Mouse (Mus musculus) regulatory T cell (primary cell): ENCODE measurements at regions not wholly inside any gene's neighbourhood (a gene's known extent, or its start where the extent isn't known, plus 50 kb on each side); places are given as distances from the start of the nearest gene placed in this dataset.

Experiments
- in situ Hi-C: fragments of 300-600 bp; cut with MboI, MseI; formaldehyde crosslinking; loops from one replicate; pipeline ENCODE4 v1.15.1; 2025; ENCODE audit warnings: high pct_unique_total_duplicates

DNA sequence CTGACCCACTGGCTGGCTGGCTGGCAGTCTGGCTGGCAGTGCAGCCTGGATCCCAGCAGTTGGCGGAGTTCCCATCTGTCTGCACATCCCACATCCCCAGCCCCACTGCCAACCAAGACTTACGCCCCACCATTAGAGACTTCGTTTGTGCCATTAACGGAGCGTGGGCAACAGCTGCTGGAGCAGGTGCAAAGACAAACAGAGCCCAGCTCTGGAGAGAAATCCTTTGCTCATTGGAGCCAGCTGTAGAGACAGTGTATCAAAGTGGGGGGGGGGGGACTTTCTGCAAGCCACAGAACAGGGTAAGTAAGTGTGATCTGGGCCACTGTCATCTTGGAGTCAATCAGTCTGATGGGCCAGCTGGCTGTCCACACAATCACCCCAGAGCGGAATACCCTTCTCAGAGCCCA is 52.3 kb downstream of the Rplp1 start:
- in situ Hi-C loops, result loop anchor here (10.0 kb wide), 1 partner anchor 807 kb away; no protein-coding TSS in a partner anchor

DNA sequence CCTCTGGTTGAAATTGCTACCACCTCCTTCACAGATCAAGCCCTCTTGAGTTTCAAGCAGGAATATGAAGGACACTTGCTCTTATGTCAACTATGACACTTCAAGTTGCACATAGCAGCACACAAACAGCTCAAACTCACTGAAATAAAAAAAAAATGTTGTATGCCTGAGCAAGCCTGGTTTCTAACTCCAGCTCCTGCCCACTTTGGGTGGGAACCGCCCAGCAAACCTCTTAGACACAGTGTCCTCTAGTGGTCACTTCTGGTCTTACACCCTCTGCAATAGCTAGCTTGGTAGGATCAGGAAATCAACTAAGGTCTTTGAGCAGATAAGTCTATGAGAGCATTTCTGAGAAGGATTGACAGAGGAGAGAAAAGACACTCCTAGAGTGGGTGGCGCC is 54.2 kb downstream of the Rplp1 start:
- in situ Hi-C loops, result loop anchor here (10.0 kb wide), 1 partner anchor 805 kb away; no protein-coding TSS in a partner anchor

DNA sequence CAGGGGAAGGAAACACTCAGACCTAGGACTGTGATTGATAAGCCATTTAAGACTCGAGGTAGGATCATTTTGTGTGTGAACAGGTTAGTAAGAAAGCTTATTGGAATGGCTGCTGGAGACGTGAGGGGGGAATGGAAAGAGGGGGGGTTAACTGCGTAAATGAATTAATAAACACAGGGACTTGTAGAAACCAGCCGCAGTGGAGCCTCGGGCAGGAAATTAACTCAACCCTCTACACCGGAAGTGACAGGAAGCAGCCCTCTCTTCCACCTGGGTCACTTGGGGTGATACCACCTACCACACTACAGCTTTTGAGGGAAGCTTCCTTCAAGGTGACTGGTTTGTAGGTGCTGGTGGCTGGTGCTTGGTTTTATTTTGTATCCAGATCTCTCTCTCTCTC is 54.9 kb downstream of the Rplp1 start:
- in situ Hi-C loops, result no loop called here

DNA sequence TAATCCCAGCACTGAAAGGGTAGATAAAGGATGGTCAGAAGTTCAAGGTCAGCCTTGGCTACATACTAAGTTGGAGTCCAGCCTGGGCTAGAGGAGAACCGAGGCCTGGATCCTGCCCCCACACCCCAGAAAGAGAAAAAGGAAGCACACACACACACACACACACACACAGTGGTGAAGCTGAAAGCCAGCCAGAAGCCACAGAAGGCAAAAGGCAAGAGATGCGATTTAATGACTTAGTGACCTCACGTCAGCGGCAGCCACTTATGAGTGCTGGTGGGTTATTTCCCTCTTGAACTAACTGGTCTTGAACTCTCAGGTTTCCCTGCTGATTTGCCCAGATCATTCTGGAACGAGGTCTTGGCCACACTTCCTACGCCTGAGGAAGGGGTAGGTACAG is 56.5 kb downstream of the Rplp1 start:
- in situ Hi-C loops, result no loop called here

DNA sequence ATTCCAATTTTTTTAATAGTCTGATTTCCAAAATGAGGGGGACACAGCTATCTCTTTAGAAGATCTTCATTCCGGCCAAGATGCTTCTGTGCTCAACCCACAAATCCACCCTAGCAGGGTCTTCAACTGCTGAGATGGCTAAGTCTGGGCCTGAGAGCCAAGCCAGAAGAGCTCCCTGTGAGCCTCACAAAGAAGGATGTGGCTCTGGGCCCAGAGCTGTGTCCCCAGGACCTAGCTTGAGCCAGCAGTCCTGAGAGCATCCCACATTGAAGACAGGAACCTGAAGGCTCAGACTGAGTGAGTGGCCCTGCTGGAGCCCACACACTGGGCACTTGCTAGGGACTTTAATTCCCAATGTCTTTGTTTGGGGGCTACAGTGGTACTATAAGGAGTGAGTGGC is 57.7 kb downstream of the Rplp1 start:
- in situ Hi-C loops, result no loop called here

DNA sequence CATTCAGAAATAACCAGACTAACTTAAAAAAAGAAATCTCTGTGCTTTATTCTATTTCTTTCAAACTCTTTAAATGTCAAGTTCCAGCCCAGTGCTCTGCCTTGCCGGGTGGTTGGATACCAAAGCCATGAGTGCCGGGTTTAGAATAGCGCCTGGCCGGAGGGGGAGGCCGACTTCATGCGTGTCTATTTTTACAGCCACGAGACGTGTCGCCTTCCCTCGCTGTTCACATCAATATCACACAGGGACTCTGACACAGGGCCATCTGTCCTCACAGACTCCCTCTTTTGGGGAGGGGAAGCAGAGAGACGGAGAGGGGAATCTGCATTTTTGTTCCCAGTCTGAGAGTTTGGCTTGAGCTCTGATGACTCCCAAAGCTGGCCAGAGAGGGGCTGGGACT is 58.7 kb downstream of the Rplp1 start:
- in situ Hi-C loops, result no loop called here

DNA sequence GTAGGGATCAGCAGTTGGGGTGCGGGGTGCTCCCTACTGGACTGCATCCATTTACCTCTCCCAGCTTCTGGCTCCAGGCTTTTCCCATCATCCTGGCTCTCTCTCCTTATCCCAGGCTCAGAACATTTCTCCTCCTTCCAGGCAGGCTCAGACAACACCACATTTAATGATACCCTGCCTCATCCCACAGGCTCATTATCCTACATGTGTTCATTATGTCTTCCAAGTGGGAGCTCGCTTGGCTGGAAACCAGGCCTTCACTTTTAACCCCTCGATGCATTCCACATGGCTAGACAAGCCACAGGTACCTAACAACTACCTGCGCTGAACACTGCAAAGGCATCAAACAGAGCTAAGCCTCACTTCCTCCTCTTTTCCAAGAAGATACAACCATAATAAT is 60.5 kb downstream of the Rplp1 start:
- in situ Hi-C loops, result no loop called here

DNA sequence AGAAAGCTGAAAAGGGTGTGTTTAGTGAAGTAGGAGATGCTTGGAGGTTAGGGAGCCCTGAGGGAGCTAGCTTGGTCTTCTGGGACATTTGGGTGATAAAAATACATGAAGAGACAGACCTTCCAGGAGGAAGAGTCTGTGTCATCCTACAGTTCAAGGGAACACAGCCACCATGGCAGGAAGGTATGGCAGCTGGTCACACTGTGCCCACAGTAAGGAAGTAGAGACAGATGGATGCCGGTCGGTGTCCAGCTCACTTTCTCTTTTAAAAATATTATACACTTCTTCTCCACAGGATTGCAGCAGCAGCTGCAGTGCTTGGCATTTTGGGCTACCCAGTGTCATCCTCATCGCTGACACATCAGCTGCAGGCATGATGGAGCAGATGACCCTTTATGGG is 63.0 kb downstream of the Rplp1 start:
- in situ Hi-C loops, result no loop called here

DNA sequence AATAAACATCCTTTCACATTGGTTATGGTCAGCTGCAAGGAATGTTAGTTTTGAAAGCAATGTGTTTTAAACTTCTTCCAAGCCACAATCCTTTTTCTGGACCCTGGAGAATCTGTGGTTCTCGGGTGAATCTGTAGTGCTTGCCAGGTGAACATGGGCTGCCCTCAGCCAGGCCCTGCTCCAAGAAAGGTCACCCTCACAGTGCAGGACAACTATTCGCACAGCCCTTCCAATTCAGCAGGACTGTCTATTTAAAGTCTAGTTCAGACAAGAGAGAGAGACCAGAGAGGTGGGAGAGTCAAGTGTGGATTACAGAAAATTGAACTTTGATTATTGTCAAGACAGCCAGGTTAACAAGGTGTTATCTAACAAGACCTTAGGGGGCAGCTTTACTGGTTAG is 65.9 kb downstream of the Rplp1 start:
- in situ Hi-C loops, result no loop called here

DNA sequence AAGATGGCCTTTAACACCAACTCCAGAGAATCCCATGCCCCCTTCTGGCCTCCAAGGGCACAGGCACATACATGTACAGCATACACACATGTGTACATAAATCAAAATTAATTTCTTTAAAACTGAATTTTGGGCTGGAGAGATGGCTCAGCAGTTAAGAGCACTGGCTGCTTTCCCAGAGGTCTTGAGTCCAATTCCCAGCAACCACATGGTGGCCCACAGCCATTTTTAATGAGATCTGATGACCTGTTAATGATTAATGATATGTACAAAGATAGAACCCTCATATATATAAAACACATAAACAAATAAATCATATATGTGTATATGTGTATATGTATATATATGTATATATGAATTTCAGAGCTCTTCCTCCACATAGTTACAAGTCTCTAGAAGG is 66.8 kb downstream of the Rplp1 start:
- in situ Hi-C loops, result no loop called here

DNA sequence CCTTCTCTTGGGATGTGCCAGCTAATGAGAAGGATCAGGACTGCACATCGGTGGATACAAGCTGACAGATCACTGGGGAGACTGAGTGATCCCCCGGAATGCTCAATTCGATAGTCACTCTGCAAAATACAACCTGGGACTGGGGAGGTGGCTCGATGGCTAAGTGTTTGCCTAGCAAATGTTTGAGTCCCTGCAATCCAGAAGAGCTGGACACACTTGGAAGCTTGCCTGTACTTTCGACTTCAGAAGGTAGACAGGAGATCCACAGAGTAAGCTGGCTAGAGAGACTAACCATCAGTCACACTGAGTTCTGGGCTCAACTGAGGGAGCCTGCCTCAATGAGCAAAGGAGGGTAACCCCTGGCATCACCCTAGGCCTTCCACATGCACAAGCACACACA is 69.7 kb downstream of the Rplp1 start:
- in situ Hi-C loops, result no loop called here

DNA sequence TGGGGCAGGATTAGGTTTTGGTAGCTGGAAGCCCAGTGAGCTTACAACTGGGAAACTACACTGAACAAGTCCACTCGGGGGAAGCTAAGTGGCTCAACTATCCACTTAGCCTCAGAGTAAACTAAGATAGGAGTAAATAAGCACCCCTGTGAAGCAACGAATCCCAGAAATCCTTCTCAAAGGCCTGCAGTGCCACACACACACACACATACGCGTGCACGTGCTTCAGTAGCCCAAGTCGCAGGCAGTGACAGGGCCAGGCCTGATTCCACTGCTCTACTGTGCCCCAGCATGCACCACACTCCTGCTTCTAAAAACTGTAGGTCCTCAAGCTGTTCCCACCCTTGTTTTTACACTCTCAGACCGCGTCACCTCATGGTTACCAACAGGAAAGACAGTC is 70.2 kb downstream of the Rplp1 start:
- in situ Hi-C loops, result no loop called here

DNA sequence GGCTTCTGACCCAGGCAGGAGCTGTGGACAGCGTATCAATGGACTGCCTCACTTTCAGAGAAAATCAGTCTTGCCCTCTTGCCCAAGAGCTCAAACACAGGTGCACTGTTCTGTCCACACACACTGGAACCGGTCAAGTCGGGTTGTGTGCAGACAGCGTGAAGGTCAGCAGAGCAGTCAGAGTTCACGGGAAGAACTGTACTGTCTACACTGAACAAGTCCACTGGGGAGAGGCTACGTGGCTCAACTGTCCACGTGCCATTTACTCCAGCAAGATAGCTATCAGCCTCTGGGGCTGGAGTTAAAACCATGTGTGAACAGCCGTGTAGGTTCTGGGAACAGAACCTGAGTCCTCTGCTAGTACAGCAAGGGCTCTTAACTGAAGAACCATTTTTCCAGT is 70.8 kb downstream of the Rplp1 start:
- in situ Hi-C loops, result no loop called here

DNA sequence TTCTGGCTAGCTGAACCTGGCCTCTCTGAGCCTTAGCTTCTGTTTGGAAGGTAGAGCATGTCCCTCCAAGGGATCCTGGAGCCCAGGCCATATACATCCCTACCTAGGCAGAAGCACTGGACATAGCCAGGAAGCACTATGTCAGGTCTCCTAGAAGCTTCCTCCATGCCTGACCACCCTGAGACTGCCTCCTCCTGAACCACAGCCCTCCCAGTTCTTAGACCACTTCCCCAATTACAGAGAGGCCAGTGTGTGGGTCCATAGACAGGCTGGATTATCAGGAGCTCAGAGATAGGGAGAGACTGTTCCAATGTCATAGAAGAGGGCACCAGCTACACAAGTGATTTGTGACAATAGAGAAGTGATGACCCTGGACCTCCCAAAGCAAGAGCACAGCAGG is 72.0 kb downstream of the Rplp1 start:
- in situ Hi-C loops, result no loop called here

DNA sequence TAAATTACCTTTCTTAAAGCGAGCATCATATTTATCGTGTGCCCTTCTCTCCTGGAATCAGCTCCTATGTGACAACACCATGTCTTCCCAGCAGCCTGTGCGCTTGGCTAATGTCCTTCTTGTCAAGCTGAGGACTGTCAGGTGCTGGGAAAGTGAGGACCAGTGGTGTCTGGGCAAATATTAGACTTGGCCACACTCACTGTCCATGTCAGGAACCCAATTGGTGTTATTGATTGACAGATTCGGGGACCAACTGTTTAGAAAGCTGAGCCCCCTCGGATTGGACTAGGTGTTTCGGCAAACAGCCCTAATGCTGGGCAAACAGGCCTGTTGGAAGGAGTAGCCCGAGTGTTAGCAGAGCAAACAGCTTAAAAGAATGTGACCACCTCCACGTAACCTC is 73.1 kb downstream of the Rplp1 start:
- in situ Hi-C loops, result no loop called here

DNA sequence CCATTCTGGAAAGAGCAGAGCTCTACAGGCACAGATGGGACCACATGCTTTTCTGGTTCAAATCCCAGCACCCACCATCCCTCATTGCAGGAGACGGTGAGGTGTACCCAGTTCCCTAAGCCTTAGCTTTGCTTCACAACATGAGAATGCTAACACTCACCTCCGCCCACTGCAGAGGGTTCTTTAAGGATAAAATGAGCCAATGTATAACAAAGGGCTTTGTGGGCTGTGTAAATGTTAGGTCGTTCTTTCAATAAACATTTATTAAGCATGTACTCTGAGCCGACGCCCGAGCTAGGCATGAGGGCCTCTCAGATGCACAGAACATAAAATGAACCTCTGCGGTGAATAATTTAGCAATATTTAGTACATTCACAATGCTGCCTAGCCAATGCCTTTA is 74.0 kb downstream of the Rplp1 start:
- in situ Hi-C loops, result no loop called here

DNA sequence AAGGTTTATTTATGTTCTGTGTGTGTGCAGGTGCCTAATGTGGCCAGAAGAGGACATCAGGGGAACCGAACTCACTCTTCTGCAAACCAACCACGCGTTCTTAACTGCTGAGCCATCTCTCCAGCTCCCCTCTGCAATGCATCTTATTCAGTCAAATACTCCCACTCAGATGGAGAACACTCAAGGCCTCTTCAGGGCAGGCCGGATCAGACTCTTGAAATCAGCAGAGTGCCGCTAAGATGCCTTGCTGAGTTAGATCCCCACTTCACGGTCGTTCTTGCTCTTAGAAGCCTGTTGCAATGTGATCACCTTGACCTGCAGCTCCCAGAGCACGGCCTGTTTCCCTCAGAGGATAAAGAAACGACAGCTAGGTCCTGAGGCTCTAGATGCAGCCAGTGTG is 81.1 kb downstream of the Rplp1 start:
- in situ Hi-C loops, result no loop called here

DNA sequence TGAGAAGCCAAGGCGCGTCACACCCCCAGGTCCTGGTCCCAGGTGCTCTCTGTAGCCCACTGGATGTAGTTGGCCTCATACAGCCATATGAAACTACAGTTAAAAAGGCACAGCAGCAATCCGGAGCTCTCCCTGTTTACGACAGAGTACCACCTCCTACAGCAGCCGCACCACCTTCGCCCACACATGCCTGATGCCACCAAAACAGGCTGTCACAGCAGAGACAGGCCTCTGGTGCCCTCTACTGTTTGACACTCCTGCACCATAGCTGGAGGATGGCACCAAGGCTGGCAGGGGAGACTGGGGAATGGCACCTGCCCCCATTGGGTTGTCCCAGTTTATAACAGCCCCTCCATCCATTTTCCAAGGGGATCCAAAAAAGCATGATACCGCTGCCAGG is 84.1 kb downstream of the Rplp1 start:
- in situ Hi-C loops, result no loop called here

DNA sequence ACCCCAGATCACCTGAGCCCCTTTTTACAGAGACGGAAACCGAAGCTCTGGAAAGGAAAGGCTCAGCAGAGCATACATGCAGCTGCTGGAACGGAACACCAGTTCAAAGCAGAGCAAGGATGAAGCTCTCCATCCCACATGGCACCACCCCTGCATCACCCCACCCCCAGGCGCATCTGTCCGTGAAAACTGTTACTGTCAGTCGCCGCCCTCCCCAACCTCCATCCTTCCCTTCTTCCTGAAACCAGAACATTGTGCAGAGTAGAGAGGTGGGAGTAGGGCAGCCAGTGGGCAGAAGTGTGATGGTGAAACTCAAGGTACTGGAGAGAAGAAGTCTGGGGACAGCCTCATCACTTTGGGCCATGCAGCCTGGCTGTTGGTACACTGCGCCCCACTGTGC is 84.6 kb downstream of the Rplp1 start:
- in situ Hi-C loops, result no loop called here

DNA sequence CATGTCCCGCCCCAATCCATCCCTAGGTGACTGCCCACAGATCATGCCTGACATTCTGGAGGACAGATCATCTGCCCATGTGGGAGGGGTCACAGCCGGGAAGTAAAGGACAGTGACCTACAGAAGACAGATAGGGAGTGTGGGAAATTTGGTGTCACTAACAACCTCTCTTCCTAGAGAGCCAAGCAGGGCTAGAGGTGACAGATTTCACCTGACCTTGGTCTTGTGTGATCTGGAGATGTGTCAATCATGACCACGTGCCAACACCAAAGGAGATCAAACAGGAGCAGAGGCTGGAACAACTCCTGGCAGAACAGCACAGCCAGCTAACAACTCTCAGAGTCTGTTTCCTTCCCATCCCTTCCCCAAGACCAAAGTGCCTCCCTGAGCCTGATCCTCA is 85.0 kb downstream of the Rplp1 start:
- in situ Hi-C loops, result no loop called here

DNA sequence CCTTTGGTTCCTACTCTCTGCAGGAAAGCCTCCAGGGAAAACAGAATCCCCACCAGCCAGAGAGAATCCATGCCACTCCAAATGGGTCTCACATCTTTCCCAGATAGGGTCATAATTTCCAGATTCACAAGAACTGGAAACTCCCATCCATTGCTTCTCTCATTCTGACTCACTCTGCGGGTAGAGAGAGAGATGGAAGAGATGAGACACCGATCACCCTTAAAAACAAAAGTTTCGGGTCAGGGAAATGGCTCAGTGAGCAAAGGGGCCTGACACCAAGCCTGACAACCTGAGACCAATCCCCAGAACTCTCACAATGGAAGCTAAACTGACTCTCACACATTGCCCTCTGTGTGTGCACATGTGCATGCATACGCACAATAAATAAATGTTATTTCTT is 86.6 kb downstream of the Rplp1 start:
- in situ Hi-C loops, result no loop called here

DNA sequence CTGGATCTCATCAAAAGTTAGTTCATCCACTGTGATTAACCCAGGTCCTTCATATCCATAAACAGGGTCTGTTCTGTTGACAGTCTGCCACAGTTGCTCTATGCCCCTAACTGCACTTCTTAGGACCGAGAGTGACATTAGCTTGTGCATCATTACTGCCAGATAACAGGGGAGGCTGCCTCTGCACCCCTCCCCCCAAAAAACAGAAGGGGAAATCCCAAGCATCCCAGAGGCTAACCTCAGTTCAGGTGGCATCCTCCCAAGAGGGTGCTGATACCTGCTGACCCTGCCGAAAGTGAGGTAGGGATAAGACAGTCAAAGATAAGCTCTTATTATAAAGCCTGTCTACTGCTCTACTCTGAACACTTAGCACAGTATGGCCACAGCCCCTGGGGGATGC is 87.3 kb downstream of the Rplp1 start:
- in situ Hi-C loops, result no loop called here

DNA sequence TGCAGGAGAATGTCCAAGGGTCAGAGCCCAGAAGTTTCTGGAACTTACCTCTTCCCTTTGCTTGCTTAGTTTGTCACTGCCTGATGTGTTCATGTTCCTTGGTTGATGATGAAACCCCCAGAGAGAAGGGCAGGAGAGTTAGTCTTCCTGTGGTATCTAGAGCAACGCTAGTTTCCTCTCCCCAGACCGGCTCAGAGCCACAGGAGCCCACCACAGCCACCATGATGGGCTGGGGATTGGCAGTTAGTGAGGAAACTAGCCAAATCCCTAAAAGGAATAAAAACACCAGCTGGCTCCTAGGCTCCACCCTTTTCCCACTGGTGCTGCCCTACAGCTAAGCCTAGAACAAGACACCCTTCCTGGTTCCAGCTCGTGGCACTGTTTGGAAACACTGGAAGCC is 87.9 kb downstream of the Rplp1 start:
- in situ Hi-C loops, result no loop called here

DNA sequence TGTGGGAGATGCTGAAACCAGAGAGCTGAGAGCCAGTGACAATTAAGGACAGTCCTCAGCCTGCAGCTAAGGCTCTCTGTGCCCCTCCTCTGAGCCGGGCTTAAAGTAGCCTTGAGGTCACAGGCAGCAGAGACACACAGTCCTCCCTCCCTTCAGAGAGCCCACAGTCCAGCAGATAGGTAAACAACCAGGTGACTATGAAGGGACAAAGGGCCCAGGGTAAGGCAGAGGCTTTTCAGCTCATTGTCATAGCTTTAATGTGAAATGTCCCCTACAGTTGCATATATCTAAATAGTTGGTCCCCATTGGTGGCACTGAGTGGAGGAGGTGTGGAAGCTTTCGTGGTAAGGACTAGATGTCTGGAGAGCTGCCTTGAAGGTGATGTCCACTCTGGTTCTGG is 88.5 kb downstream of the Rplp1 start:
- in situ Hi-C loops, result no loop called here

DNA sequence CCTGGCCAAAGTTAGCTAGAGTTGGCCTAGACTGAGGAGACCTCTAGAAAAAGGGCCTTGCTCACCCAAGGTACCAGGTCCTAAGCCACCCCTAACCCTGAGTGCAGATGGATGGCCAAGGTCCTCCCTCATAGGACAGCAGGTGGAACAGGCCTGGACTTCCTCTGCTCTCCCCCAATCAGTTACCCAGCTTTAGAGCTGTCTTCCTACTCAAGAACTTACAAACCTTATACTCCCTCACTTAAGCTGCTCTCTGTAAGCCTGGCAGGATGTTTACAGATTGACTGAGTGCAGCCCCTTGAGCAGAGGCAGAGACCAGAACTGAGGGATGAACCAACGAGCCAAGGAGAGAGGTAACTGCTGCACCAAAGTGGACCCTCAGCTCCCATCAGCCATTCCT is 94.5 kb downstream of the Rplp1 start:
- in situ Hi-C loops, result loop anchor here (5.0 kb wide), 1 partner anchor 108 kb away; no protein-coding TSS in a partner anchor
